Mouse (Mus musculus) ovary, postnatal 14 days (tissue): ENCODE measurements around the gene 4932411N23Rik.
"Not testable (repeated sequence)": the region's sequence is repeated elsewhere in the genome, so short reads cannot be mapped to it uniquely, and the experiment has no call there.

Source experiments
- DNase-seq: peaks from one replicate; pipeline ENCODE4 v3.0.0; 2022; ENCODE audit warnings: low spot score

Gene 4932411N23Rik

GRCm38 (mm10) chrX:126815768-126816167 lies at the start of gene 4932411N23Rik:
TSS of gene 4932411N23Rik (minus strand) at chrX:126815868.
- no peak for DNase-seq

- no peak for DNase-seq
These were observed 35.8 kb downstream of the 4932411N23Rik start for GRCm38 (mm10) chrX:126779895-126780294.

- not testable (repeated sequence) for DNase-seq
These were observed 38.0 kb downstream of the 4932411N23Rik start for GRCm38 (mm10) chrX:126777643-126778042.

GRCm38 (mm10) chrX:126774846-126775245 lies 40.8 kb downstream of the 4932411N23Rik start:
- DNase-seq: not testable (repeated sequence)

GRCm38 (mm10) chrX:126773511-126773910 lies 42.2 kb downstream of the 4932411N23Rik start:
- DNase-seq: not testable (repeated sequence)
